Mouse (Mus musculus) ZHBTc4 (cell line): Measurements from ENCODE around the gene Rhob.

Experiments
- DNase-seq: peaks from one replicate; pipeline ENCODE4 v3.0.0-alpha.2; 2011; ENCODE audit warnings: low read depth, low spot score

Rhob gene

GRCm38 (mm10) chr12:8450028-8450427 lies 49.8 kb downstream of the Rhob start:
- no peak for DNase-seq
